Mouse (Mus musculus): ENCODE measurements around the gene Csnk1d. TPM values are rescaled to one million over a fixed set of nuclear protein-coding genes. Genes with fewer than 3 reads are reported as not detected.

Csnk1d gene
- polyA plus RNA-seq, 1 experiment, result 79.2 TPM

DNA sequence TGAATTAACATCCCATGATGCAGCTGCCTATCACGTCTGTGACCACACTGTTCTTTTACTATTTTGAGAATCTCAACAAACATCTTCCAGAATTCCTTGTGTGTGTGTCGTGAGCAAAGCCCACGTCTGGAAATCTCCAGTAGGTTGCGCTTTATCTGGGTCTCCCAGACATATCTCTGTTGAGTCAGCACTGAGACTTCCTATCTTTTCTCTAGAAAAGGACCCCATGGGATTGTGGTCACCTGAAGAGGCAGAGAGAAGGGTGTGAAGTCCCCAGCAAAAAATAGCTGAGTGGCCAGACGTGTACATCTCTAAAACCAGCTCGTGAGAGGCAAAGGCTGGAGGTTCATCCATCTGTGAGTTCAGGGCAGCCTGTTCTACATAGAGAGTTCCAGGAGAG lies 33.0 kb upstream of the Csnk1d start:
- no peak for TF ChIP-seq MAX (IDR thresholded peaks at IDR 0.05)
- H3K36me3 ChIP-seq (ENCODE audit: control insufficient read depth, insufficient read depth), result no peaks in the 10 kb centered on the region
- no peaks in the 10 kb centered on the region for H3K79me3 ChIP-seq (ENCODE audit: low read depth)
- no peaks in the 10 kb centered on the region for H3K79me2 ChIP-seq (ENCODE audit: control insufficient read depth, insufficient read depth)
- no peak overlapping the region for H3ac ChIP-seq (ENCODE audit: control insufficient read depth, insufficient read length, low read depth)
- no peak overlapping the region for H3K4me3 ChIP-seq (ENCODE audit: insufficient read depth, poor library complexity, severe bottlenecking)
- peaks cover 13% of the 10 kb centered on the region for H3K27me3 ChIP-seq (ENCODE audit: control insufficient read depth, insufficient read depth, insufficient read length)

DNA sequence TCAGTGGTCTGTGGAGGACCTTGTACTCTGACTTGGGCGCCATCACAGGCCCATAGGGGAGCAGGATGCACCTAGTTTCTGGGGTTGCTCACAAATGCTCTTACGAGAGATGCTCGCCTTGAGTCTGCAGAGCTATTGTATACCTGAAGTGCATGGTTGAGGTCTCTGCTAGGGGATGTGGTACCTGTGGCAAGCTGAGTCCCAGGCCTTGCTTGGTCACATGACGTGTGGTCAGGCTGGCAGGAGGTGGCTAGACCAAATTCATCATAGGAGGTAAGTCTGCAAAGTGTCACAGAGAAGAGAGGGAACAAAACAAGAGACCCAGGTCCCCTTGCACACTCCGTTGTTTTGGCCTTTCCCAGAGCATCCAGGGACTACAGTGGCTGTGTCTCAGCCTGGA lies 28.4 kb upstream of the Csnk1d start:
- Histone ChIP-seq H3K79me2 (ENCODE audit: control insufficient read depth, insufficient read depth) (no peaks in the 10 kb centered on the region), H3K79me3 (ENCODE audit: low read depth) (no peaks in the 10 kb centered on the region), H3K36me3 (ENCODE audit: control insufficient read depth, insufficient read depth) (no peaks in the 10 kb centered on the region), H3K4me3 (ENCODE audit: insufficient read depth, poor library complexity, severe bottlenecking) (no peak overlapping the region), H3K27me3 (ENCODE audit: control insufficient read depth, insufficient read depth, insufficient read length) (peaks cover 7% of the 10 kb centered on the region), H3ac (ENCODE audit: control insufficient read depth, insufficient read length, low read depth) (no peak overlapping the region)
- TF ChIP-seq FOSL1 (IDR thresholded peaks at IDR 0.05; ENCODE audit: insufficient read depth, low read length, poor library complexity, severe bottlenecking), result no peak
- no peak for TF ChIP-seq MAX (IDR thresholded peaks at IDR 0.05)

DNA sequence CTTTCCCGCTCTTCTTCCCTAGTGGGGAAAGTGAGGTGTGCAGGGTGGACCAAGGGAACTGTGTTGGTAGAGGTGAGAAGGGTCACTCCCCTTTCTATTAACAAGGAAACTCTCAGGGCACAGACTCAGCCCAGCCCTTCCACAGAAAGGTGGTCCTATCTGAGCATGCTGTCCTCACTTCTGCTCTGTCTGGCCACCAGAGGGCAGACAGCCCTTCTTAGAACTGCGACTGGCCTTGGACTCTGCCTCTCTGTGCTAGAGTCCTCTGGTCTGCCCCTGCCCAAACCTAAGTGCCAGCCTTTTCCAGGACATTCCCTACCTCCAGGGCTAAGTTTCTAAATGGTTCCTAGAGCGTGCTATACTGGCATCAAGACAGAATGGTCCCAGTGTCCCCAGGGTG lies 26.6 kb upstream of the Csnk1d start:
- Histone ChIP-seq H3K79me3 (ENCODE audit: low read depth) (no peaks in the 10 kb centered on the region), H3K27me3 (ENCODE audit: control insufficient read depth, insufficient read depth, insufficient read length) (peaks cover 6% of the 10 kb centered on the region), H3ac (ENCODE audit: control insufficient read depth, insufficient read length, low read depth) (no peak overlapping the region), H3K36me3 (ENCODE audit: control insufficient read depth, insufficient read depth) (no peaks in the 10 kb centered on the region), H3K4me3 (ENCODE audit: insufficient read depth, poor library complexity, severe bottlenecking) (no peak overlapping the region), H3K79me2 (ENCODE audit: control insufficient read depth, insufficient read depth) (no peaks in the 10 kb centered on the region)
- TF ChIP-seq CTCF (IDR thresholded peaks at IDR 0.05; ENCODE audit: control insufficient read depth, insufficient read depth, insufficient read length) (peak; percentile 86), CEBPB (IDR thresholded peaks at IDR 0.05; ENCODE audit: low read depth) (no peak)

- H3ac ChIP-seq (ENCODE audit: control insufficient read depth, insufficient read length, low read depth), result no peak overlapping the region
- H3K36me3 ChIP-seq (ENCODE audit: control insufficient read depth, insufficient read depth), result no peaks in the 10 kb centered on the region
- TF ChIP-seq FOSL1 (IDR thresholded peaks at IDR 0.05; ENCODE audit: insufficient read depth, low read length, poor library complexity, severe bottlenecking) (no peak), CEBPB (IDR thresholded peaks at IDR 0.05; ENCODE audit: low read depth) (no peak), MYOG (IDR thresholded peaks at IDR 0.05; ENCODE audit: control insufficient read depth, extremely low read depth, insufficient read length) (no peak), MYOD1 (IDR thresholded peaks at IDR 0.05; ENCODE audit: control insufficient read depth, insufficient read length, low read depth) (no peak), USF1 (IDR thresholded peaks at IDR 0.05; ENCODE audit: low read depth) (no peak), CTCF (IDR thresholded peaks at IDR 0.05; ENCODE audit: control insufficient read depth, insufficient read depth, insufficient read length) (no peak), MAX (IDR thresholded peaks at IDR 0.05) (no peak)
- H3K79me3 ChIP-seq (ENCODE audit: low read depth), result no peaks in the 10 kb centered on the region
- no peaks in the 10 kb centered on the region for H3K79me2 ChIP-seq (ENCODE audit: control insufficient read depth, insufficient read depth)
- peaks cover 8% of the 10 kb centered on the region for H3K27me3 ChIP-seq (ENCODE audit: control insufficient read depth, insufficient read depth, insufficient read length)
- H3K4me3 ChIP-seq (ENCODE audit: insufficient read depth, poor library complexity, severe bottlenecking), result no peak overlapping the region
Measured at GRCm38 (mm10) chr11:121015472-121015871, 24.3 kb upstream of the Csnk1d start.

- Histone ChIP-seq H3K4me3 (ENCODE audit: insufficient read depth, poor library complexity, severe bottlenecking) (peak overlapping the region; percentile 7), H3K79me3 (ENCODE audit: low read depth) (no peaks in the 10 kb centered on the region)
Measured at GRCm38 (mm10) chr11:121014896-121015300, 23.8 kb upstream of the Csnk1d start.

DNA sequence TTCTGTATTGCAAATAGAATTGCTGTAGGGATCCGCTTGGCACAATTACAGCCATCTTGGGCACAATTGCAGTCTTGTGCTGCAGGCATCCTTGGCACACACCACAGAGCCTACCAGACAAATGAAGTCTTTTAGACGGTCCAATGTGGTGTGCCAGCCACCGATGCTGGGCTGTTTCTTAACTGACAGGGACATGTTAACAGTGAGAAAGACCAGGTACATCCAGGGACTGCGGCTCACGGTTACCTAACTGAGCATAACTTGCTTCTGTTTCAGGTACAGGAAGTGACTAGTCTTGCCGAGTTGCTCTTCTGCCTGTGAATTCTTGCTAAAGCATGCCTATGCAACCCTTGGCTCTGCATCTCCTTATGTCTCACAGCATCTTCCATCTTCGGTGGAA lies 22.5 kb upstream of the Csnk1d start:
- Histone ChIP-seq H3K79me3 (ENCODE audit: low read depth) (no peaks in the 10 kb centered on the region), H3ac (ENCODE audit: control insufficient read depth, insufficient read length, low read depth) (no peak overlapping the region), H3K4me3 (ENCODE audit: insufficient read depth, poor library complexity, severe bottlenecking) (no peak overlapping the region), H3K79me2 (ENCODE audit: control insufficient read depth, insufficient read depth) (no peaks in the 10 kb centered on the region), H3K27me3 (ENCODE audit: control insufficient read depth, insufficient read depth, insufficient read length) (peaks cover 11% of the 10 kb centered on the region), H3K36me3 (ENCODE audit: control insufficient read depth, insufficient read depth) (no peaks in the 10 kb centered on the region)
- TF ChIP-seq USF1 (IDR thresholded peaks at IDR 0.05; ENCODE audit: low read depth) (no peak), MAX (IDR thresholded peaks at IDR 0.05) (no peak), CEBPB (IDR thresholded peaks at IDR 0.05; ENCODE audit: low read depth) (no peak), CTCF (IDR thresholded peaks at IDR 0.05; ENCODE audit: control insufficient read depth, insufficient read depth, insufficient read length) (no peak)

More at GRCm38 (mm10) chr11:121014896-121015300, 23.8 kb upstream of the Csnk1d start:
- TF ChIP-seq MYOD1 (IDR thresholded peaks at IDR 0.05; ENCODE audit: control insufficient read depth, insufficient read length, low read depth) (peak; percentile 20), CTCF (IDR thresholded peaks at IDR 0.05; ENCODE audit: control insufficient read depth, insufficient read depth, insufficient read length) (no peak)
- Histone ChIP-seq H3K36me3 (ENCODE audit: control insufficient read depth, insufficient read depth) (no peaks in the 10 kb centered on the region), H3ac (ENCODE audit: control insufficient read depth, insufficient read length, low read depth) (no peak overlapping the region), H3K27me3 (ENCODE audit: control insufficient read depth, insufficient read depth, insufficient read length) (peaks cover 8% of the 10 kb centered on the region), H3K79me2 (ENCODE audit: control insufficient read depth, insufficient read depth) (no peaks in the 10 kb centered on the region)

DNA sequence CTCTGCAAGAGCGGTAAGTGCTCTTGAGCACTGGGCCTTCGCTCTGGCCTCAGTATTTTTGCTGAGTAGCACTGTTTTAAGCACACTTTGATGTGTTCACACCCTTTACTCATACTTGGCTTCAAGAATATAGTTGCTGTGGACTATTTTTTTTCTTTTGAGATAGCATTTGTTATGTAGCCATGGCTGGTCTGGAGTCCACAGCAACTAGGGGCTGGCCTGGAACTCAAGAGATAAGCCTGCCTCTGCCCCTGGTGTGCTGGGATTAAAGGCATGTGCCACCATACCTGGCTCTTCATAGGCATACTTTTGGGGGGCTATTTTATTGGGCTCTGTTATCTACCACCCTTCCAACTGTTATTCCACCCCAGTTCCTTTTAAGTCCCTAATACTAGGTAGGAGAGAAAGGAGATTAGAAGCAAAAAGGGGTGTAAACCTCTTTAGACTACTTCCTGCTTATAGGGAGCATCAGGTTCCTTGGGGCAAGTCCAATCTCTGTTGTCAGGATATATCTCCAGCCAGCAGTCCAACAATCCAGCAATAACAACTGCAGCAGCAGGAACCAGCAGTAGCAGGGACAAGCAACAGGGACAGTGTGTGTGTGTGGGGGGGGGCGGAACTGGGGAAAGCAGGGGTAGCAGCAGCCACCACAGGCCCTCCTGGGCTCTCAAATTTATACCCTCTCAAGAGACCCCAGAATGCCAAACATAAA lies 19.1 kb upstream of the Csnk1d start:
- Histone ChIP-seq H3K79me2 (ENCODE audit: control insufficient read depth, insufficient read depth) (no peaks in the 10 kb centered on the region), H3K79me3 (ENCODE audit: low read depth) (no peaks in the 10 kb centered on the region), H3K4me3 (ENCODE audit: insufficient read depth, poor library complexity, severe bottlenecking) (no peak overlapping the region), H3K27me3 (ENCODE audit: control insufficient read depth, insufficient read depth, insufficient read length) (peaks cover 12% of the 10 kb centered on the region), H3K36me3 (ENCODE audit: control insufficient read depth, insufficient read depth) (no peaks in the 10 kb centered on the region), H3ac (ENCODE audit: control insufficient read depth, insufficient read length, low read depth) (no peak overlapping the region)
- no peak for TF ChIP-seq CEBPB (IDR thresholded peaks at IDR 0.05; ENCODE audit: low read depth)
- TF ChIP-seq USF1 (IDR thresholded peaks at IDR 0.05; ENCODE audit: low read depth), result no peak
- TF ChIP-seq CTCF (IDR thresholded peaks at IDR 0.05; ENCODE audit: control insufficient read depth, insufficient read depth, insufficient read length), result no peak
- TF ChIP-seq MYOG (IDR thresholded peaks at IDR 0.05; ENCODE audit: control insufficient read depth, extremely low read depth, insufficient read length), result no peak
- TF ChIP-seq FOSL1 (IDR thresholded peaks at IDR 0.05; ENCODE audit: insufficient read depth, low read length, poor library complexity, severe bottlenecking), result no peak

Data from C2C12 (cell line).